Mouse (Mus musculus) kidney, postnatal 0 days (tissue): ENCODE results near the gene Anapc16. TPM values are rescaled to one million over a fixed set of nuclear protein-coding genes. Genes with fewer than 3 reads are reported as not detected.
A peak's percentile ranks its signal among the peaks of the same experiment; 100 is the strongest.

ENCODE experiments used
- ATAC-seq: fragments of 200-750 bp; cut with Nextera tagmentation; replicated peaks from 2 replicates; pipeline ENCODE4 v1.8.0; 2017; ENCODE audit warnings: low read depth, moderate number of reproducible peaks, moderate TSS enrichment, moderate library complexity; ENCODE audit not compliant: low FRiP score
- DNase-seq: peaks from one replicate; pipeline ENCODE4 v3.0.0-alpha.2; 2016; ENCODE audit warnings: low spot score
- H3K27ac ChIP-seq: fragments of 300-500 bp; sonication (generic); 2 replicates; pipeline ENCODE4 v1.5.1; 2014; ENCODE audit warnings: mild to moderate bottlenecking
- H3K27me3 ChIP-seq: fragments of 300-500 bp; sonication (generic); 2 replicates; pipeline ENCODE4 v1.6.1; 2014; ENCODE audit warnings: low read length, mixed read lengths; ENCODE audit not compliant: insufficient read depth
- H3K36me3 ChIP-seq: fragments of 300-500 bp; sonication (generic); 2 replicates; pipeline ENCODE4 v1.6.1; 2014; ENCODE audit warnings: low read length, mixed read lengths; ENCODE audit not compliant: insufficient read depth
- H3K4me1 ChIP-seq: fragments of 300-500 bp; sonication (generic); replicated peaks from 2 replicates; pipeline ENCODE4 v1.6.1; 2014; ENCODE audit warnings: antibody characterized with exemption, low read length, mixed read lengths; ENCODE audit not compliant: insufficient read depth
- H3K4me2 ChIP-seq: fragments of 300-500 bp; sonication (generic); 2 replicates; pipeline ENCODE4 v1.6.1; 2014; ENCODE audit warnings: mild to moderate bottlenecking, low read length, moderate library complexity, mixed read lengths
- H3K4me3 ChIP-seq: fragments of 300-500 bp; sonication (generic); replicated peaks from 2 replicates; pipeline ENCODE4 v1.5.1; 2014; ENCODE audit warnings: low read depth, low read length
- H3K9ac ChIP-seq: fragments of 300-500 bp; sonication (generic); 2 replicates; pipeline ENCODE4 v1.6.1; 2014; ENCODE audit warnings: low read depth, low read length
- H3K9me3 ChIP-seq: fragments of 300-500 bp; sonication (generic); replicated peaks from 2 replicates; pipeline ENCODE4 v1.6.1; 2016; ENCODE audit warnings: low read length, inconsistent platforms, mixed read lengths
- CTCF ChIP-seq: IDR thresholded peaks from 2 replicates; pipeline ENCODE4 v1.5.1; 2016; ENCODE audit warnings: antibody characterized with exemption, low read depth, mild to moderate bottlenecking, moderate library complexity
- WGBS: fragments of 180-500 bp; shearing (Covaris S2); extraction: QIAGEN DNeasy Blood & Tissue Kit; methylation state at CpG from one replicate; pipeline ENCODE4 v1.1.7; 2014; 5-methylcytosine and 5-hydroxymethylcytosine counted together
- polyA plus RNA-seq: library from polyadenylated mRNA; unstranded; fragments of >200 nt; fragmentation: Nextera tagmentation; extraction: Ambion mirVana; gene quantifications from 2 replicates; pipeline ENCODE4 v1.2.1, GENCODE M21; 2015

The Anapc16 gene
- polyA plus RNA-seq, 1 experiment from 2014 or later: 106 TPM

DNA sequence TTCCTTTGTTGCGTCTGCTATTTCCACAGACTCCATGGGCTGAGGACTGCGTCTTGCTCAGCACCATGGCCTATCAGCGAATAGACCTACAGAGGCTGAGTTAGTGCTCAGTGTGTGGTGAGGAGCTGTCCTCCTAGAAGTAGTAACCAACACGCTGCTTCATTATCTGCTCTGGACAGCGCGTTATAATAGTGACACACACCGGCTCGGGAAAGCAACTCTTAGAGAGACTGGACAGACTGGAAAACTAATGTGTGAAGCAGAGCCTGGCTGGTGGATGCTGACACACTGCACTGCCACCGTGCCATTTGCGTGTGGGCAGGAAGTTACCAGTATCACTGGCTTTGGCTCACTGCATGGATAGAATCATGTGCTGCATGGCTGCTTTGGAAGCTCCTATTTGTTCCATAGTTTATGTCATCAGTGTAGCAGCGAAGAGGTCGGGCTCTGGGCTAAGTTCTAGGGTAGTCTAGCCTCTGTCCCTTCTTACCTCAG is 20.5 kb downstream of the Anapc16 start:
- peaks cover 15% of the 10 kb centered on the region for H3K4me1 ChIP-seq
- DNase-seq (no peak), ATAC-seq (no peak)
- WGBS: 85% methylated on average over 12 of the region's 12 CpGs
- no peak overlapping the region for H3K9ac ChIP-seq
- no peak overlapping the region for H3K4me2 ChIP-seq
- H3K9me3 ChIP-seq: no peaks in the 10 kb centered on the region
- H3K4me3 ChIP-seq: no peak overlapping the region
- no peaks in the 10 kb centered on the region for H3K27me3 ChIP-seq
- H3K36me3 ChIP-seq: peaks cover 15% of the 10 kb centered on the region; the same call in 1 of the 2 replicates
- no peak for TF ChIP-seq CTCF
- no peak overlapping the region for H3K27ac ChIP-seq

DNA sequence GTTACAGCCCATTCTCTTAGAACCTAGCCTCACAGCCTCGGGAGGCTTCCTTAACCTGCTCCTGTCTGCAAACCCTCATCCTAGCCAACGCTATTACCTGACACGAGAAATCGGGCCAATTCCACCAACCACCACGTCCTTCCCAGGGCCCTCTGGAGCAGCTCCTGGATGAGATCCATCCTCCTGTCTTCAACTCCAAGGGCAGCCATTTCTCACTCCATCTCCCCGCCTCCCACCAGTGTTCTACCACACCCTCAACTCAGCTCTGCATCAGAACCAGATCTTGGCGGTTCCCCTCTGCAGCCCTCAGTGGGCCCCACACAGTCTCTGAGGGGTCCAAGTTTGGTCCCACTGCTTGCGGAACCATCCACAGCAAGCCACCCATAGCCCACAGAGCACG is 21.1 kb downstream of the Anapc16 start:
- DNase-seq (no peak), ATAC-seq (no peak)
- TF ChIP-seq CTCF: no peak
- Histone ChIP-seq H3K4me3 (no peak overlapping the region), H3K9me3 (no peaks in the 10 kb centered on the region), H3K4me2 (no peak overlapping the region), H3K27me3 (no peaks in the 10 kb centered on the region), H3K9ac (no peak overlapping the region), H3K36me3 (peaks cover 9% of the 10 kb centered on the region; the same call in 1 of the 2 replicates), H3K27ac (no peak overlapping the region), H3K4me1 (peaks cover 15% of the 10 kb centered on the region)
- 70% methylated on average over 9 of the region's 9 CpGs for WGBS

- Histone ChIP-seq H3K27me3 (no peaks in the 10 kb centered on the region), H3K4me1 (peaks cover 15% of the 10 kb centered on the region), H3K4me3 (no peak overlapping the region), H3K9ac (no peak overlapping the region), H3K4me2 (no peak overlapping the region), H3K36me3 (peaks cover 8% of the 10 kb centered on the region; the same call in 1 of the 2 replicates), H3K9me3 (no peaks in the 10 kb centered on the region), H3K27ac (0 out of 2 replicates have a peak overlapping the region, but pooled peaks have one; percentile 31)
- ATAC-seq (no peak), DNase-seq (no peak)
- WGBS: 73% methylated on average over 4 of the region's 4 CpGs
- TF ChIP-seq CTCF: no peak
Observed at GRCm38 (mm10) chr10:59981336-59981735, 21.6 kb downstream of the Anapc16 start.

GRCm38 (mm10) chr10:59980815-59981244 is 22.1 kb downstream of the Anapc16 start:
- WGBS: 76% methylated on average over 6 of the region's 6 CpGs
- DNase-seq (peak; percentile 17), ATAC-seq (no peak)
- H3K4me3 ChIP-seq: no peak overlapping the region
- H3K4me1 ChIP-seq: peaks cover 15% of the 10 kb centered on the region
- H3K27me3 ChIP-seq: no peaks in the 10 kb centered on the region
- H3K9ac ChIP-seq: no peak overlapping the region
- no peak overlapping the region for H3K4me2 ChIP-seq
- 0 out of 2 replicates have a peak overlapping the region, but pooled peaks have one; percentile 31 for H3K27ac ChIP-seq
- TF ChIP-seq CTCF: no peak
- H3K36me3 ChIP-seq: peaks cover 3% of the 10 kb centered on the region; the same call in 1 of the 2 replicates
- H3K9me3 ChIP-seq: no peaks in the 10 kb centered on the region

DNA sequence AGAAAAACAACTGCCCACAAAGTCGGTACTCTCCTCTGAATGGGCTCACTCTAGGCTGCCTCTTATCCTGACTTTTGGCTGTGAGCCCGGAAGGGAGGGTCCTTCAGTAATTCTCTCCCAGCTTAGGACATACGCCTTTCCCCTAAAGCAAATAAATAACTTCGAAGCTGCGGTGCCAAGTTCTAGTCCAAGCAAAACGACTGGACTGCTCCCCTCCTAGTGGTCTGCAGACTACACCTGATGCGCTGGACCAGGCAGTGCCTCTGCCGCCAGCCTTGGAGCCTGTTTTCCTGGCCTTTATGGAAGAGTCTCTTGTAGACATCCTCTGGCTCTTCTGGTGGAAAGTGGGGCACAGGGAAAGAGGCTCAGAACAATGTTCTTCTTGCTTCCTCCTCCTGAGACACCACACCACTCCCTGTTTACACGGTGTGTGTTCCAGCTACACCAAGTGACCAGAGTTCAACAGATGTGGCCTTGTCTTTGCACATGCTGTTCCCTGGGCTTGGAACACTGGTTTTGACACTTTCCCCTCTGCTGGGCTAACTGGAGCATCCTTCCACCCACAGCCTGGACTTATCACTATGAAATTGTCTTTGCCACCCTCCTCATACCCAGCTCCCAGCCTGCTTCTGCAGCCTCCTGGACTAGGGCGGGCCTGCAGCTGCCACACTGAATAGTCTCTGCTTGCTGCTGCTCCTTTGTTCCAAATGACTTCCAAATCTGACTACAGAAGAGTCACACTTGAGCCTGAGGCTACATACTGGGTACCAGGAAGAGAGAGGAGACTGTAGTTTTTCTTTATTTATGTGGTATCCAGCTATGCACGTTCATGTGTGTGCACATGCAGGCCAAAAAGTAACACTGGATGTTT is 23.8 kb downstream of the Anapc16 start:
- 23% methylated on average over 11 of the region's 11 CpGs for WGBS
- DNase-seq (peak; percentile 92), ATAC-seq (no peak)
- Histone ChIP-seq H3K4me3 (no peak overlapping the region), H3K9ac (no peak overlapping the region), H3K36me3 (no peaks in the 10 kb centered on the region), H3K9me3 (no peaks in the 10 kb centered on the region), H3K4me1 (peaks cover 23% of the 10 kb centered on the region), H3K4me2 (no peak overlapping the region), H3K27ac (peak overlapping the region; percentile 47; the same call in 1 of the 2 replicates), H3K27me3 (no peaks in the 10 kb centered on the region)
- TF ChIP-seq CTCF: peak; percentile 17; the same call in 1 of the 2 replicates

DNA sequence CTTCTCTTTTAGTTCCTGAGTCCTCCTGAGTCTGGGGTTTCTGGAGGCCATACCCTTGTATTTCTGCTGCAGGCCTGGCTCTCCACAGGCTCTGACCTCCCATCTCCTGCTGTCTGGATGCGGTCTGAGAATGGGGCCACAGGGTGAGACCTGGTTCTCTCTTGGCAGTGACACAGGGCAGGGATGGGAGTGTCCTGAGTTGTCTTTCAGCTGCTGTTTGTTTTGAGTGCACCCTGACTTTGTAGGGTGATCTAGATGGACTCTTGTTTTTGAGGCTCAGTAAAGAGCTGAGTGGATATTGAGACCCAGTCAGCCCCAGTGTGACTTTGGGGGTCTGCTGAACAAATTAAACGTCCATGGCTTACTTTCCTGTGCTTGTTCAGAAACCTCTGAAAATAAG is 24.5 kb downstream of the Anapc16 start:
- no peak for ATAC-seq
- no peak for TF ChIP-seq CTCF
- WGBS: 48% methylated on average over 2 of the region's 2 CpGs
- no peak overlapping the region for H3K4me3 ChIP-seq
- DNase-seq: no peak
- no peak overlapping the region for H3K9ac ChIP-seq
- H3K9me3 ChIP-seq: no peaks in the 10 kb centered on the region
- no peaks in the 10 kb centered on the region for H3K27me3 ChIP-seq
- H3K4me1 ChIP-seq: peaks cover 28% of the 10 kb centered on the region
- H3K4me2 ChIP-seq: no peak overlapping the region
- H3K36me3 ChIP-seq: no peaks in the 10 kb centered on the region
- H3K27ac ChIP-seq: peak overlapping the region; percentile 47
